Mouse (Mus musculus): ENCODE data around the gene Btbd9.

DNA sequence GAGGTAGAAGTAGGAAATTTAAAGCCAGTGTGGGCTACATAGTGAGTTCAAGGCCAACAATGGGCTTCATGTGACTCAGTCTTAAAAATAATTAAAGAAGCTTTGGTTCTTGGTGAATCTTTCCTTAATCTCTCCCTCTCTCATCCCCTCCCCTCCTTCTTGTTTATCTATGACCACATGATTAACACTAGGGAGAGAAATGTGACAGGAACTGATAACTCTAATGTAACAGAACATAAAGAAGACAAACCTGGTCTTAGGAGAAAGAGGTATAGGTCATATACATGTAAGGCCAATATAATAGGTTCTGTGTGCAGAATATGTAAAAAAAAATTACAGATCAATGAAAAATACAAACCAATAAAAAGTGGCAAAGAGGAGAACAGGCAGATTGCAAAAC, 37.1 kb upstream of the Btbd9 start:
- no peak for TF ChIP-seq GATA1 (IDR thresholded peaks at IDR 0.05; ENCODE audit: borderline replicate concordance, low read length)
- TF ChIP-seq FLI1 (IDR thresholded peaks at IDR 0.05; ENCODE audit: low read length): no peak

Data from megakaryocyte, embryonic 14.5 days (primary cell).